Mouse (Mus musculus): ENCODE measurements around the gene Glrx. TPM values are rescaled to one million over a fixed set of nuclear protein-coding genes. Genes with fewer than 3 reads are reported as not detected.

Glrx gene
- polyA plus RNA-seq, 1 experiment from 2014 or later: 99.8 TPM

DNA sequence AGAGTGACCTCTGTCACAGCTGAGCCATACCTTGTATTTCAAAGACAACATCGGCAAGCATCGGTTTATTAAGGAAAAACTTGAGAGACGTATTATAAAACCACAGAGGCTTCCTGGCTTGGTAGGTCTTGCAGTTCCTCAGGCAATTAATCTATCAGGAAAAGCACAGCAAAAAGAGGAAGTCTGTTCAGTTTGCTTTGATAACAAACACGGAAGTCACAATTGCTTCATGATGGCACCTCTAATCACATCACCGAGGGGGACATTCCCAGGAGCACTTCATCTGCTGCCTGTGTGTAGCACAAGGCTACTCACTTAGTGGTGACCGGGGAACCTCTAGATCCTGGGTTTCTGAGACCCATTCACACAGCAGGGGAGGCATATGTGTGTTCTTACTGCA, 53.2 kb downstream of the Glrx start:
- H3K36me3 ChIP-seq (ENCODE audit: control insufficient read depth, insufficient read depth, low read length): peaks cover 10% of the 10 kb centered on the region
- H3K4me3 ChIP-seq (replicated peaks; ENCODE audit: low read length): no peak overlapping the region
- H3K4me1 ChIP-seq (ENCODE audit: control insufficient read depth, insufficient read depth, low read length): no peaks in the 10 kb centered on the region
- ATAC-seq (ENCODE audit: insufficient read depth, low FRiP score): no peak
- H3K27me3 ChIP-seq (ENCODE audit: control insufficient read depth, insufficient read depth, low read length): no peaks in the 10 kb centered on the region
- WGBS: 80% methylated on average over 6 of the region's 6 CpGs
- H3K9me3 ChIP-seq (replicated peaks; ENCODE audit: control insufficient read depth, low read length): no peaks in the 10 kb centered on the region
- no peak overlapping the region for H3K27ac ChIP-seq (ENCODE audit: low read length)
- H3K9ac ChIP-seq (ENCODE audit: low read length): no peak overlapping the region
- no peak overlapping the region for H3K4me2 ChIP-seq (ENCODE audit: low read depth, low read length)

Other genes starting within 250 kb of the Glrx start
- 17.5 and 19.4 TPM in 2 replicates for gene Ell2, start 133.1 kb upstream of the Glrx start, polyA plus RNA-seq (2015; fragmentation: Nextera tagmentation; extraction: Ambion mirVana)
- 17.6 and 20.0 TPM in 2 replicates for gene Rhobtb3, start 104.1 kb downstream of the Glrx start, polyA plus RNA-seq (2015; fragmentation: Nextera tagmentation; extraction: Ambion mirVana)
- 0.35 and 0.57 TPM in 2 replicates for gene Spata9, start 127.3 kb downstream of the Glrx start, polyA plus RNA-seq (2015; fragmentation: Nextera tagmentation; extraction: Ambion mirVana)
- 19.8 and 23.5 TPM in 2 replicates for gene Rfesd, start 178.9 kb downstream of the Glrx start, polyA plus RNA-seq (2015; fragmentation: Nextera tagmentation; extraction: Ambion mirVana)
- gene Gpr150, start 217.1 kb downstream of the Glrx start, polyA plus RNA-seq (2015; fragmentation: Nextera tagmentation; extraction: Ambion mirVana): 0.12 and 0.47 TPM in 2 replicates